Mouse (Mus musculus): ENCODE data around the gene Gm7137. TPM values are rescaled to one million over a fixed set of nuclear protein-coding genes. Genes with fewer than 3 reads are reported as not detected.
"Not testable (repeated sequence)": the region's sequence is repeated elsewhere in the genome, so short reads cannot be mapped to it uniquely, and the experiment has no call there.

The Gm7137 gene
- total and polyA plus RNA-seq, 3 experiments = not detected

DNA sequence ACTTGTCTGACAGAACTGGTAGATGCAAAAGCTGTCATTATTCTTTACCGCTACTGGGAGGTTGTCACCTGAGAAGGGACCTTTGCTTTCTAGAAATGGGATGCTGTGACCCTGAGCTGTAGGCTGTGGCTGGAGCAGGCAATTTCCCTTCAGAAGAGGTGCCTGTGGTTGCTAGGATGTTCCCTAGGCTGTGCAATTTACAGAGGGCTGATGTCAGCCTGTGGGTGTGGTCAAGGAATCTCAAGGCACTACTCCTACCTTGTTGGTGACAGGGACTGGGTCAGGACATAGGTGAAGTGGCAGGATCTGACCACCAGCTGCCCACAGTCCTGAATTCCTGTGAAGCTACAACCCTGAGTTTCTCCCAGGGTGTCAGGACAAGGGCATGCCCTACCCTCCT, 18.3 kb downstream of the Gm7137 start:
- H3K9ac ChIP-seq (ENCODE audit: control insufficient read depth, low read depth, low read length, poor library complexity, severe bottlenecking) = no peak overlapping the region
- TF ChIP-seq TBP (IDR thresholded peaks at IDR 0.05; ENCODE audit: low read depth, low read length) = no peak
- no peak for TF ChIP-seq RCOR1 (IDR thresholded peaks at IDR 0.05; ENCODE audit: low read depth, low read length)
- no peak for TF ChIP-seq MEF2A (IDR thresholded peaks at IDR 0.05; ENCODE audit: extremely low read depth, insufficient replicate concordance, low read depth, low read length, poor library complexity, severe bottlenecking)
- TF ChIP-seq USF2 (IDR thresholded peaks at IDR 0.05; ENCODE audit: borderline replicate concordance in 1 of 2, insufficient read depth in 1 of 2, low read depth in 1 of 2, low read length in 2 of 2) = no peak
- TF ChIP-seq MYB (IDR thresholded peaks at IDR 0.05; ENCODE audit: low read depth, low read length) = no peak
- no peak for TF ChIP-seq HCFC1 (IDR thresholded peaks at IDR 0.05; ENCODE audit: low read depth, low read length)
- TF ChIP-seq MAFK (IDR thresholded peaks at IDR 0.05; ENCODE audit: borderline replicate concordance, low read depth, low read length) = no peak
- no peak for TF ChIP-seq MYC (IDR thresholded peaks at IDR 0.05; ENCODE audit: low read depth, low read length)
- no peak for TF ChIP-seq CHD1 (IDR thresholded peaks at IDR 0.05; ENCODE audit: low read depth, low read length)
- TF ChIP-seq ZC3H11A (IDR thresholded peaks at IDR 0.05; ENCODE audit: low read depth, low read length) = no peak
- no peak for TF ChIP-seq POLR2AphosphoS5 (IDR thresholded peaks at IDR 0.05; ENCODE audit: borderline replicate concordance, low read depth, low read length)
- TF ChIP-seq SIN3A (IDR thresholded peaks at IDR 0.05; ENCODE audit: low read length) = no peak
- TF ChIP-seq SMC3 (IDR thresholded peaks at IDR 0.05; ENCODE audit: low read depth, low read length) = no peak
- H3K9me3 ChIP-seq (replicated peaks; ENCODE audit: insufficient read depth, low read length) = no peaks in the 10 kb centered on the region
- DNase-seq (ENCODE audit: low read depth, low spot score) = no peak
- no peak overlapping the region for H3K27ac ChIP-seq (ENCODE audit: control insufficient read depth, low read depth, low read length)
- no peaks in the 10 kb centered on the region for H3K4me1 ChIP-seq (ENCODE audit: control insufficient read depth in 1 of 2, insufficient read depth in 2 of 2, low read length in 2 of 2)
- no peak overlapping the region for H3K4me3 ChIP-seq (ENCODE audit: control insufficient read depth in 1 of 2, insufficient read depth in 1 of 2, low read depth in 2 of 2, low read length in 2 of 2)
- H3K79me2 ChIP-seq (ENCODE audit: control insufficient read depth, insufficient read depth, low read length, poor library complexity) = no peaks in the 10 kb centered on the region
- peaks cover 0 to 2% of the 10 kb centered on the region in 2 experiments; a peak in 2 of 4 replicates for H3K27me3 ChIP-seq (ENCODE audit: control insufficient read depth in 1 of 2, insufficient read depth in 2 of 2, low read length in 2 of 2)
- H3K36me3 ChIP-seq (ENCODE audit: control insufficient read depth in 1 of 2, insufficient read depth in 2 of 2, low read length in 2 of 2) = no peaks in the 10 kb centered on the region

DNA sequence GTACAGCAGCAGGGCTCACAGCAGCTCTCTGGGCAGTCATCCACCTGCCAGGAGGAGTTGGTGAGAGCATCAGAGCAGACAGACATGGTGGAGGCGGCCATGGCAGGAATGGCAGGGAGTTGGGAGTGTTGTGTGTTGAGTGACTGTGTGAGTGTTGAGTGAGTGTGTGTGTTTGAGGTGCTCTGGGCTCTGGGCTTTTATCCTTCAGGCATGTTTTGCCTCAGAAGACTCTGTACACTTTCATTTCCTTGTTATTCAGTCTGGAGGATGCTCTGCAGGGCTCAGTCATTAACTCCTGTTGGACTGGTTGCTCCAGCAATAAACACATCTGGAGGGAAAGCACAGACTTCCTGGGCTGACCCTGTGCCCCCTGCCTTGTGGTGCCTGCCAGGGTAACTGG, 28.4 kb downstream of the Gm7137 start, which contains the start of gene Gm3233:
Gene Gm3233 (minus strand): TSS at position 101 of the 400 bp plus-strand sequence.
- not testable (repeated sequence) for H3K4me3 ChIP-seq (ENCODE audit: control insufficient read depth in 1 of 2, insufficient read depth in 1 of 2, low read depth in 2 of 2, low read length in 2 of 2); H3K9me3 ChIP-seq (replicated peaks; ENCODE audit: insufficient read depth, low read length); H3K36me3 ChIP-seq (ENCODE audit: control insufficient read depth in 1 of 2, insufficient read depth in 2 of 2, low read length in 2 of 2); DNase-seq (ENCODE audit: low read depth, low spot score); H3K4me1 ChIP-seq (ENCODE audit: control insufficient read depth in 1 of 2, insufficient read depth in 2 of 2, low read length in 2 of 2); H3K27ac ChIP-seq (ENCODE audit: control insufficient read depth, low read depth, low read length); H3K9ac ChIP-seq (ENCODE audit: control insufficient read depth, low read depth, low read length, poor library complexity, severe bottlenecking); H3K79me2 ChIP-seq (ENCODE audit: control insufficient read depth, insufficient read depth, low read length, poor library complexity)
- peaks cover 3 to 15% of the 10 kb centered on the region in 2 experiments for H3K27me3 ChIP-seq (ENCODE audit: control insufficient read depth in 1 of 2, insufficient read depth in 2 of 2, low read length in 2 of 2)

DNA sequence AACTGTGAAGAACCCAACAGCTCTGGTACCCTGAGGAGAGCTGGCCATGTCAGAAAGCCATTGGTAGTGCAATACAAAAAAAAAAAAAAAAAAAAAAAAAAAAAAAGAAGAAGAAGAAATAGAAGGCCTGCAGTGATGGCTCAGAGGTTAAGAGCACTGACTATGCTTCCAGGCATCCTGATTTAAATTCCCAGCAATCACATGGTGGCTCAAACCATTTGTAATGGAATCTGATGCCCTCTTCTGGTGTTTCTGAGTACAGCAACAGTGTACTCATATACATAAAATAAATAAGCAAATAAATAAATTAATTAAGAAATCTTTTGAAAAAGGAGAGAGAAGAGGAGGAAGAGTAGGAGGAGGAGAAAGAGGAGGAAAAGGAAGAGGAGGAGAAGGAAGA, 34.6 kb downstream of the Gm7137 start:
- TF ChIP-seq RAD21 (IDR thresholded peaks at IDR 0.05; ENCODE audit: low read depth, low read length) (peak; percentile 63), UBTF (IDR thresholded peaks at IDR 0.05; ENCODE audit: borderline replicate concordance, insufficient read depth, low read depth, low read length) (no peak), TBP (IDR thresholded peaks at IDR 0.05; ENCODE audit: low read depth, low read length) (no peak), EP300 (IDR thresholded peaks at IDR 0.05; ENCODE audit: low read depth in 1 of 2, low read length in 2 of 2) (no peak), MEF2A (IDR thresholded peaks at IDR 0.05; ENCODE audit: extremely low read depth, insufficient replicate concordance, low read depth, low read length, poor library complexity, severe bottlenecking) (no peak), CTCF (IDR thresholded peaks at IDR 0.05 in 2 of 3, conservative IDR thresholded peaks at IDR 0.05 in 1 of 3; ENCODE audit: control insufficient read depth in 1 of 3, insufficient read depth in 1 of 3, low read depth in 2 of 3, low read length in 3 of 3, poor library complexity in 1 of 3, severe bottlenecking in 1 of 3) (peak; percentile 2 to 50 (median 12); a peak in 3 of 6 replicates), JUND (IDR thresholded peaks at IDR 0.05; ENCODE audit: low read depth, low read length) (no peak), ZMIZ1 (IDR thresholded peaks at IDR 0.05; ENCODE audit: low read depth, low read length) (no peak), GABPA (IDR thresholded peaks at IDR 0.05; ENCODE audit: low read depth, low read length) (no peak), MYB (IDR thresholded peaks at IDR 0.05; ENCODE audit: low read depth, low read length) (no peak), ZC3H11A (IDR thresholded peaks at IDR 0.05; ENCODE audit: low read depth, low read length) (peak; percentile 60), ZNF384 (IDR thresholded peaks at IDR 0.05; ENCODE audit: low read depth, low read length) (0 out of 2 replicates have a peak, but pooled peaks have one; percentile 20), ZKSCAN1 (IDR thresholded peaks at IDR 0.05; ENCODE audit: low read depth, low read length) (no peak), SMC3 (IDR thresholded peaks at IDR 0.05; ENCODE audit: low read depth, low read length) (peak; percentile 59), USF1 (IDR thresholded peaks at IDR 0.05; ENCODE audit: low read depth, low read length) (0 out of 2 replicates have a peak, but pooled peaks have one; percentile 18)
- Histone ChIP-seq H3K4me3 (ENCODE audit: control insufficient read depth in 1 of 2, insufficient read depth in 1 of 2, low read depth in 2 of 2, low read length in 2 of 2) (no peak overlapping the region), H3K36me3 (ENCODE audit: control insufficient read depth in 1 of 2, insufficient read depth in 2 of 2, low read length in 2 of 2) (no peaks in the 10 kb centered on the region), H3K27ac (ENCODE audit: control insufficient read depth, low read depth, low read length) (no peak overlapping the region), H3K27me3 (ENCODE audit: control insufficient read depth in 1 of 2, insufficient read depth in 2 of 2, low read length in 2 of 2) (peaks cover 0 to 5% of the 10 kb centered on the region in 2 experiments; a peak in 3 of 4 replicates), H3K9me3 (replicated peaks; ENCODE audit: insufficient read depth, low read length) (no peaks in the 10 kb centered on the region), H3K79me2 (ENCODE audit: control insufficient read depth, insufficient read depth, low read length, poor library complexity) (no peaks in the 10 kb centered on the region), H3K4me1 (ENCODE audit: control insufficient read depth in 1 of 2, insufficient read depth in 2 of 2, low read length in 2 of 2) (no peaks in the 10 kb centered on the region), H3K9ac (ENCODE audit: control insufficient read depth, low read depth, low read length, poor library complexity, severe bottlenecking) (no peak overlapping the region)
- DNase-seq (ENCODE audit: low read depth, low spot score) = peak; percentile 30

All from MEL (cell line).